42 mouse cellular contexts compared by ENCODE assay signal in the genomic region with DNA sequence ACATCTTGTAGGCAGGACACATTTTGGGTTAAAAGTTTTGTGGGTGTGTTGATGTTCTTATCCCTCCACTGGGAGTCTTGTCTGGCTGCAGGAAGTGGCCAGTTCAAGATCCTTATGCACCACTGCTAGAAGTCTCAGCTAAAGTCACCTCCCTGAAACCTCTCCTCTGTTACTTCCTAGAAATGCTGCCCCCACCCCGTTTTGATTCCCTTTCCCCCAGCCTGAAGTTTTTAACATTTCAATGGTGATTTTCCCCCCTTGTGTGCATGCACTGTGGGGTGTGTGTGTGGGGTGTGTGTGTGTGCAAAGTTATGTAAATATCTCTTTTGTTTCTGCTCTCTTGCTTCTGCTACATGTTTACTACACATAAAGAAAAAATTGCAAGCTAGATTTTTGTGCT. TPM values are rescaled to one million over a fixed set of nuclear protein-coding genes. Genes with fewer than 3 reads are reported as not detected.
"Had no signal": no experiment of that assay in that cellular context is flagged by ENCODE, and none has a peak within 500 bp of the region (broad histone marks: within the 10 kb centered on the region; RNA-seq: fewer than 3 reads in every experiment).

No protein-coding gene starts in this region.

- H3K27me3 ChIP-seq: heart, embryonic 13.5 days; heart, embryonic 15.5 days; hindbrain, embryonic 13.5 days; hindbrain, embryonic 15.5 days; kidney, embryonic 15.5 days; limb, embryonic 13.5 days; limb, embryonic 15.5 days; liver, embryonic 12.5 days had no signal

- H3K36me3 ChIP-seq: heart, embryonic 13.5 days; heart, embryonic 15.5 days; hindbrain, embryonic 13.5 days; hindbrain, embryonic 15.5 days; kidney, embryonic 15.5 days; limb, embryonic 13.5 days; limb, embryonic 15.5 days; liver, embryonic 12.5 days had no signal

- H3K27ac ChIP-seq: gastrocnemius, adult 2 months; heart, embryonic 13.5 days; heart, embryonic 15.5 days; hindbrain, embryonic 13.5 days; hindbrain, embryonic 15.5 days; hindbrain, postnatal 0 days; kidney, embryonic 15.5 days; kidney, postnatal 0 days; limb, embryonic 13.5 days; limb, embryonic 15.5 days; liver, embryonic 12.5 days; liver, embryonic 14.5 days had no signal

- H3K4me1 ChIP-seq: heart, embryonic 15.5 days; hindbrain, embryonic 13.5 days; hindbrain, embryonic 15.5 days; kidney, embryonic 15.5 days; limb, embryonic 13.5 days; limb, embryonic 15.5 days; liver, embryonic 12.5 days had no signal

- H3K9me3 ChIP-seq: heart, embryonic 13.5 days; heart, embryonic 15.5 days; hindbrain, embryonic 13.5 days; hindbrain, embryonic 15.5 days; kidney, embryonic 15.5 days; limb, embryonic 13.5 days; limb, embryonic 15.5 days; liver, embryonic 12.5 days had no signal

- H3K4me3 ChIP-seq: gastrocnemius, adult 2 months; heart, embryonic 13.5 days; heart, embryonic 15.5 days; hindbrain, embryonic 13.5 days; hindbrain, embryonic 15.5 days; kidney, embryonic 15.5 days; limb, embryonic 13.5 days; limb, embryonic 15.5 days; liver, embryonic 12.5 days had no signal

- DNase-seq: gastrocnemius, adult 2 months; gastrocnemius, postnatal 10 days; gastrocnemius, postnatal 25 days; heart, adult 11 months; heart, postnatal 14 days; heart, postnatal 36 days; kidney, adult 11 months; kidney, adult 2 months; kidney, adult 9 months; kidney, postnatal 14 days; kidney, postnatal 36 days; layer of hippocampus, adult 9-11 months; layer of hippocampus, postnatal 36 days; left cerebral cortex, postnatal 4 days had no signal

- H3K9ac ChIP-seq: heart, embryonic 13.5 days; heart, embryonic 15.5 days; hindbrain, embryonic 13.5 days; hindbrain, embryonic 15.5 days; kidney, embryonic 15.5 days; limb, embryonic 13.5 days; limb, embryonic 15.5 days; liver, embryonic 12.5 days; liver, embryonic 14.5 days had no signal

RNA-seq across cellular contexts. Expression of gene Morc1, which starts 4.4 kb away (rescaled TPM):
- total RNA-seq: gastrocnemius, adult 2 months; gastrocnemius, postnatal 10 days; heart, adult 8-10 months; heart, postnatal 36 days; hematopoietic stem cell, adult 5-6 weeks; left cerebral cortex, adult 18-20 months; liver, adult 2 months had no signal
- polyA plus RNA-seq: hindbrain, embryonic 11.5 days; kidney, embryonic 15.5 days; large intestine, adult 2 months; limb, embryonic 11.5 days; limb, embryonic 13.5 days; liver, adult 2 months; liver, embryonic 12.5 days; liver, embryonic 14.5 days; liver, embryonic 16.5 days had no signal

RNA-seq across cellular contexts. Expression of gene Gm5485, which starts 23.2 kb away (rescaled TPM):
- total RNA-seq: gastrocnemius, adult 2 months; gastrocnemius, postnatal 10 days; gastrocnemius, postnatal 25 days; heart, adult 8-10 months; heart, postnatal 14 days; heart, postnatal 36 days; hematopoietic stem cell, adult 5-6 weeks; hindbrain, postnatal 0 days; layer of hippocampus, adult 18-20 months; layer of hippocampus, adult 8-10 months; layer of hippocampus, postnatal 14 days; layer of hippocampus, postnatal 36 days; left cerebral cortex, adult 18-20 months; left cerebral cortex, adult 8-10 months; left cerebral cortex, postnatal 10 days; left cerebral cortex, postnatal 25 days; left cerebral cortex, postnatal 4 days; liver, adult 2 months had no signal
- polyA plus RNA-seq: gonadal fat pad, adult 2 months; heart, embryonic 11.5 days; heart, embryonic 13.5 days; heart, embryonic 15.5 days; heart, postnatal 0 days; hindbrain, embryonic 11.5 days; hindbrain, embryonic 13.5 days; hindbrain, embryonic 15.5 days; hindbrain, postnatal 0 days; kidney, adult 2 months; kidney, embryonic 15.5 days; limb, embryonic 11.5 days; limb, embryonic 13.5 days; limb, embryonic 15.5 days; liver, adult 2 months; liver, embryonic 12.5 days; liver, embryonic 14.5 days; liver, embryonic 16.5 days had no signal
